Mouse (Mus musculus): ENCODE data around the gene Rnf10.

- TF ChIP-seq TCF12 (IDR thresholded peaks at IDR 0.05; ENCODE audit: insufficient read depth, poor library complexity, severe bottlenecking) (no peak), POLR2A (IDR thresholded peaks at IDR 0.05; ENCODE audit: insufficient read length, low read depth) (no peak), TCF3 (IDR thresholded peaks at IDR 0.05; ENCODE audit: insufficient read length, low read depth) (no peak), MYOG (IDR thresholded peaks at IDR 0.05; ENCODE audit: control insufficient read depth in 1 of 3, insufficient read depth in 1 of 3, insufficient read length in 2 of 3, low read depth in 2 of 3) (no peak), MAX (IDR thresholded peaks at IDR 0.05; ENCODE audit: low read depth) (no peak), REST (IDR thresholded peaks at IDR 0.05; ENCODE audit: insufficient read depth, insufficient read length) (no peak)
Observed at GRCm38 (mm10) chr5:115234519-115234918, 38.2 kb downstream of the Rnf10 start.

All from myocyte (in vitro differentiated cells).